Mouse (Mus musculus) thymus, postnatal 0 days (tissue): ENCODE results near the gene Card19. TPM values are rescaled to one million over a fixed set of nuclear protein-coding genes. Genes with fewer than 3 reads are reported as not detected.

Source experiments
- DNase-seq: peaks from one replicate; pipeline ENCODE4 v3.0.0-alpha.2; 2015; ENCODE audit warnings: low spot score
- polyA plus RNA-seq: library from polyadenylated mRNA; unstranded; fragments of >200 nt; fragmentation: Nextera tagmentation; extraction: Ambion mirVana; gene quantifications from 2 replicates; pipeline ENCODE4 v1.2.1, GENCODE M21; 2015

The Card19 gene
- polyA plus RNA-seq, 1 experiment from 2014 or later = 45.7 TPM

GRCm38 (mm10) chr13:49172971-49173596 lies 42.8 kb downstream of the Card19 start:
- DNase-seq = peak; percentile 82

GRCm38 (mm10) chr13:49172335-49172734 lies 43.5 kb downstream of the Card19 start:
- no peak for DNase-seq

GRCm38 (mm10) chr13:49171729-49172128 lies 44.1 kb downstream of the Card19 start:
- no peak for DNase-seq

DNA sequence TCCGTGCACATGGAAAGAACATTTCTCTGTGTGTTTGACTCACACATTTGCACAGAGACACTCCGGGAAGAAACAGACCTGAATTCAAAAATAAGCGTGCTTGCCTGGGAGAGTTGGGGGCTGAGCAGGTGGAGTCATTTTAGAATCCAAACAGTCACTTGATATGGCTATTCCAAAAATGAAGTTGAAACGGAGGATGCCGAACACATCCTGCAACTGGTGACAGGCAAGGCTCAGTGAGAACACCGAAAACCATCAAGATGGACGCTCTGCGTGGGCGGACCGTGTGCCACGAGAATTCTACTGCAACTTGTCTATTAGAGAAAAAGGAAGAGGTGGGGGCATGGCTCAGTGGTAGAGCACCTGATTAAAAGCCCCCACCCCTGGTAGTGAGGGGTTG lies 45.2 kb downstream of the Card19 start:
- no peak for DNase-seq

DNA sequence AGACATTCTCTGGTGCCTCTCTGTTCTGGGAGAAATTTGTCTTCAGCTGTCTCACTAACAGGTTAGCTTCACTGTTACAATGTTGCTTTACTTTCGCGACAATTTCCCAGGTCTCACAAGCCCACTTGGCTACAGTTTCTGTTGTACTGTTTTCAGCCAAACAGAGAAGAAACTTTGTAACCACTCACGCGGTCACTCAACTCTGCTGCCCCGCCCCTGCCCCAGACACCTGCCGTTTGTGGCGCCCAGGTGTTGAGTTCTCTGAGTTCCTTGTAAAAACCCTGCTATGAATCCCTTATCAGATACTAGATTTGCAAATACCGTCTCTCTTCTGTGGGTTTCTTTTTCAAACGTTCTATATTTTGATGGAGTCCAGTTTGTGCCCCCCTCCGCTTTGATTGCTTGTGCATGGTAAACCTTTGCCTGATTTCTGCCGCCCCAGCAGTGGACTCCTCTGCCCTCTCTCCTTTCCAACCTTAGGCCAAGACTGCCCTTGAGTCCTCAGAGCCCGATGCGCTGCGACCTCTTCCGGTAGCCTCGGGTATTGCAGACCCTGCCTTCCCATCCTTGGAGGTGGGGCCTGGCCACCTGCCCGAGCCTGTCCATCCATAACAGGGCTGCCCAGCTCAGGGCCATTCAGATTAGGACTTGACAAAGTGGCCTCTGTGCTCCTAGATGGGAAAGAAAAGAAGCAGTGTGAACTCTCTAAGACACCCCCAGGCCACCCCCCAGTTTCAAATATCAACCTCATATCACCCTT lies 46.2 kb downstream of the Card19 start:
- peak; percentile 74 for DNase-seq

- DNase-seq = no peak
Measured at GRCm38 (mm10) chr13:49167081-49167480, 48.8 kb downstream of the Card19 start.

GRCm38 (mm10) chr13:49163645-49164044 lies 52.2 kb downstream of the Card19 start:
- no peak for DNase-seq

DNA sequence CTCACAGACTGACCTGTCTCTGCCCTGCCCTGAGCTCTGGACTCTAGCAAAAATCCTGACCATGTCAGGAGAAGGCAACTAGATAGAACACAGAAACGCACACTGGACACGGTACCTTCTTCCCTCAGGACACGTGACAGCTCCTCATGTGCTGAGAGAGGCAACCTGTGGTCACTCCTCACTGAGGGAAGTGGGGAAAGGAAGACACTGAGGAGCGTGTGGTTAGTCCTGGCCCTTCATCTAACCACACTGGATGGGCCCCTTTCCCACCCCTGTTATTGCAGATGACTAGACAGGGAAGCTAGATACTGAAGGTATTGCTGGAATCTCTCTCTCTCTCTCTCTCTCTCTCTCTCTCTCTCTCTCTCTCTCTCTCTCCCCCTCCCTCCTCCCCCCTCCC lies 53.1 kb downstream of the Card19 start:
- DNase-seq = no peak

GRCm38 (mm10) chr13:49161236-49161635 lies 54.6 kb downstream of the Card19 start:
- no peak for DNase-seq

- no peak for DNase-seq
Measured at GRCm38 (mm10) chr13:49158040-49158713, 57.7 kb downstream of the Card19 start.

DNA sequence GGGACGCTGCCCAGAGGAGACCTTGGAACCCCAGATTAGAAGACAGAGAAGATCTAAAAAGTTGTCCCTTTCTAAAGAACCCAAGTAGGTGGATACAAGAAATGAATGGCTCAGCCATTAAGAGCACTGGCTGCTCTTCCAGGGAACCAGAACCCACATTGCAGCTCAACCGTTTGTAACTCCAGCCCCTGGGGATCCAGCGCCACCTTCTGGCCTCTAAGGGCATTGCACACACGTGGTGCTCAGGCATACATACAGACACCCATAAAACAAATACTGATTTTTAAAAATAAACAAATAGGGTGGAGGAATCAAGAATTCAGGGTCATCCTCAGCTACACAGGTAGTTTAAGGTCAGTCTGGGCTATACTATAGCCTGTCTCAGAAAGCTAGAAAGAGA lies 59.2 kb downstream of the Card19 start:
- no peak for DNase-seq

DNA sequence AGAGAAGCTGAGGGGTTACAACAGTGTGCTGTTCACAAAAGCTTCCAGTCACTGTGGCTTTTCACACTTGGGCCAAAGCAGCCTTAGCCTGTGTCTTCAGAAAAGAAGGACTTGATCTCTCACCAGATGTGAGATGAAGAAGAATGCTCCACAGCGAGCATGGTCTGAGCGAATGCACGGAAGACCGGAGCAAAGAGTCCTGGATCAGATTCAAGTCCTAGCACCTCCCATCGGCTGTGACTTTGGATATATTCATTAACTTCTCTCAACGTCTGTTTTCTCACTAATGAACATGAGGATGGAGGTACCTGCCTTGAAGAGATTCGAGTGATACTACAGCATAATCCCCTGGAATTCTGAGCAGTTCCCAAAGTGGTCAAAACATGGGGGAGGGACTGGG lies 61.2 kb downstream of the Card19 start:
- no peak for DNase-seq

- DNase-seq = no peak
Measured at GRCm38 (mm10) chr13:49154028-49154427, 61.8 kb downstream of the Card19 start.

Other genes starting within 250 kb of the Card19 start
- gene Fam120a, start 248.0 kb downstream of the Card19 start, polyA plus RNA-seq = 26.2 and 28.3 TPM in 2 replicates
- gene Wnk2, start 68.0 kb downstream of the Card19 start, polyA plus RNA-seq = 0.32 and 0.55 TPM in 2 replicates
- 29.5 and 32.8 TPM in 2 replicates for gene Ninj1, start 28.6 kb downstream of the Card19 start, polyA plus RNA-seq
- 11.3 and 14.1 TPM in 2 replicates for gene Susd3, start 32.7 kb upstream of the Card19 start, polyA plus RNA-seq
- 1.7 and 2.1 TPM in 2 replicates for gene Fgd3, start 104.3 kb upstream of the Card19 start, polyA plus RNA-seq
- gene Bicd2, start 125.5 kb upstream of the Card19 start, polyA plus RNA-seq = 25.4 and 27.0 TPM in 2 replicates
- 13.5 and 15.2 TPM in 2 replicates for gene Ippk, start 205.2 kb upstream of the Card19 start, polyA plus RNA-seq